Mouse (Mus musculus) cerebellum, adult 9-11 months (tissue): ENCODE results near the gene Olfr1555-ps1.
"Not testable (repeated sequence)": the region's sequence is repeated elsewhere in the genome, so short reads cannot be mapped to it uniquely, and the experiment has no call there.

ENCODE experiments used
- DNase-seq: peaks from one replicate; pipeline ENCODE4 v3.0.0; 2022

The Olfr1555-ps1 gene

GRCm38 (mm10) chr19:12170062-12170599 is at the start of gene Olfr1555-ps1:
Gene Olfr1555-ps1 (minus strand): TSS chr19:12170112.
- DNase-seq, result not testable (repeated sequence)

- DNase-seq, result no peak
Observed at GRCm38 (mm10) chr19:12200334-12200733, 30.4 kb upstream of the Olfr1555-ps1 start, which contains the start of gene Olfr1431. Gene Olfr1431 (plus strand): TSS chr19:12200634.

GRCm38 (mm10) chr19:12199076-12199475 is 29.2 kb upstream of the Olfr1555-ps1 start:
- DNase-seq, result not testable (repeated sequence)

GRCm38 (mm10) chr19:12175431-12175830 is 5.5 kb upstream of the Olfr1555-ps1 start:
- peak; percentile 5 for DNase-seq

DNA sequence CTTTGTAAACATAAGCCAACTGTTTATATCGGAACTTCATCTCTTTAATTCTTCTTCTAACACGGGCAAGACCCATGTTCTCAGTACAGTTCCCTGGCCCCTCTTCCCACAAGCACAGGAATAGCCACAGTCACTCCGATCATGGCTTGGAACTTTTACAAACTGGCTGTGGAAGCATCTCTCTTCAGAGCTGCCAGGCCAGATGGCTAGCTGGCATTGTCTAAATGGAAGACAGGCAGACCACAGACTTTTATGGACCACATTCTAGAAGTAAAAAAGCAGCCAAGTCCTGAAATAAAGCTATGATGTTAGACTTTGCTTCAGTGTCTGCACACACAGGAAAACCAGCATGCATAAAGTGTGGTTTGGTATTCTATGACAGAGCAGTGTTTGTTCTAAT is 24.5 kb downstream of the Olfr1555-ps1 start:
- no peak for DNase-seq

DNA sequence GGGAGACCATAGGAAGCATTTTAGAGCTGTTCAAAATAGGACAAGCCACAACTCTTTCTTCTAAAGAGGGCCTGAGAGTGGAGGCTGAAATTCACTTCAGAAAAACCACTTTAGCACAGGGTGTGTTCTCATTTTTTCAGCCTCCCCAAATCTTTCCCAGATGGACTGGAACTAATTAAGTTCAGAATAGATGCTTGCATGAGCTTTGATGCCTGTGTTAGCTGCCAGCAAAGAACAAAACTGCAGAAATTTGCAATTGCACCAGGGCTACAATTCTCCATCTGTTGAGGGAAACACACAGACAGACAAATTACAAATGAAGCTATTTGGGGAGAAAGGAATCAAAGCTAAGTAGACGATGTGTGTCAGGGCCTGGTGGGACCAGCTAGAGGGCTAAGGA is 26.6 kb downstream of the Olfr1555-ps1 start:
- DNase-seq, result no peak

GRCm38 (mm10) chr19:12134289-12134688 is 35.6 kb downstream of the Olfr1555-ps1 start:
- no peak for DNase-seq

DNA sequence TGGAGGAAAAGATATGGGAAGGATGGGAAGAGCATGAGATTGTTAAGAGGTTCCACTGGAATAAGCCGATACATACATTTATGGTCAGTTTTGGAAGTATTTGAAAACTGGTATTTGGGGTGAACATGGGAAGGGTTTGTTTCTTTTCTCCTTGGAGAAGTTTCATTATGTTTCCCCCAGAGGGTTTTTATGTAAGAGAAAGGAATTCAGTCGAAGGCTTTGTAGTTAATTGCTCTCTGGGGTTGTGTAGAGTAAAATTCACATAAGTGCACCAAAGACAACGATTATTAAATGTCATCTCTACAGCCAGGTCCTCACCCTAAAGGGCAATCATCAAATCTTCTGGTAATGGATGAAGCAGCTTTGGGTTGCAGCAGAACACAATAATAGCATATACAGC is 46.8 kb downstream of the Olfr1555-ps1 start, which contains the start of gene Olfr76:
TSS of gene Olfr76 (minus strand) at position 101 of the 400 bp plus-strand sequence.
- DNase-seq, result no peak

DNA sequence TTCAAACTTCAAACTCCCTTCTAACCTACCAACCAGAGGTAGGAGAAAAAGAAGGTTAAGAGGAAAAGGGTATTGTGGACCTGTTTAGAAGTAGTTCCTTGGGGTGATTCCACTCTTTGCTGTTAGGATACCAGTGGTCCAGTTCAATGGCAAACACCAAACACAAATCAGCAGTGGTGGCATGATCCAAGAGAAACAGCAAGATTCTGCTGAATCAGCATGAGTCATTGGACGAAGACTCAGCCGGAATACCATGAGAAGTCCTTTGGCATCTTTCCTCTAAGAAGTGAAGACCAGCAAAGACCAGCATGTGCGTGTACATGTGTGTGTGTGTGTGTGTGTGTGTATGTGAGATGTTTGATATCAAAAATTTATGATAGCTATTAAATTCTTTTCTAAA is 53.4 kb downstream of the Olfr1555-ps1 start:
- no peak for DNase-seq

DNA sequence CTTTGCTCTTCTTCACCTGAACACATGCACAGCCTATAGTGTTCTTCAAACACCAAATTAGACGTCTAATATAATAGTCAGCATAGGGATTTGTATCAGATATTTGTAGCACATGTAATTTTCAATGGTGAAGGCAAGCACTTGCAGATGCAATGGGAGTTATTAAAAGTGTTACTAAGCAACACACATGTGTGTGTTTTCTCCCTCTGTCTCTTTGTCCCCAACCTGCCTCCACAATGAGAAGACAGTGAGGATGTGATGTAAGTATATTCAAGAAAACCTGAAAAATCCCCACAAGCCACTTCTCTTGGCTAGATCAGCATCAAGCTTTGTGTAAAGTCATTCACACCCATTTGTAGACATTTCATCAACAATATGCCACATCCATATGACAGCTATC is 54.1 kb downstream of the Olfr1555-ps1 start, which contains the start of gene Olfr1428:
TSS of gene Olfr1428 (minus strand) at position 101 of the 400 bp plus-strand sequence.
- no peak for DNase-seq
